Mouse (Mus musculus): ENCODE data around the gene Map7. TPM values are rescaled to one million over a fixed set of nuclear protein-coding genes. Genes with fewer than 3 reads are reported as not detected.

Map7 gene
- polyA plus RNA-seq, 1 experiment from 2014 or later = 12.3 TPM

DNA sequence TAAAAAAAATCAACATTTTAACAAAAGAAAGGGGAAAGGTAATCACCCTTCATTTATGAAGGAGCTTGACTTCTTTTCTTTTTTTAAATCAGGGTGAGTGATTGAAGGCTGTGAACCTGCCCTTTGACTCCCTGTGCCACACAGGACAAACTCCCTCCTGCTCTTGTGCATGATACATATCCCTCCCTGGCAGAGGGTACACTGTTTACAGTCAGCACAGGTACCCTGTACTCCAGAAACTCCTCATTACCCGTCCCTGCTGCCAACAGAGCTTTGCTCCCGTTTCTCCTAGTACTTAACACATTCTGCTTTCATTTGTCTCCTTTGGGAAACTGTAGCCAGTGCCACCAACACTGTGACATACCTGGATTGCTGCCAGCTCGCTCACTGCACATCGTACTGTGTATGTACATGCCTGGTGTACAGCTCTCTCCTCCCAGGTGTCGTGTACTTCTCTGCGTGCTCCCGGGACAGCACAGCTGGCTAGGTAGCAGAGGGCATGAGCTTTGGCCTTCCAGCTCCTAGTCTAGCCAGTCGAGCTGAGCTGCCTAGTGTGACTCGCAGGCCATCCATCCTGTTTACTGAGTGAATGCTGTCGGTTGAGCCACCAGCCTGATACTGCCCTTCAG, 72.3 kb downstream of the Map7 start:
- Histone ChIP-seq H3K4me1 (no peaks in the 10 kb centered on the region), H3K4me3 (no peak overlapping the region), H3K27ac (no peak overlapping the region), H3K9ac (no peak overlapping the region), H3K9me3 (replicated peaks) (no peaks in the 10 kb centered on the region), H3K36me3 (no peaks in the 10 kb centered on the region), H3K27me3 (no peaks in the 10 kb centered on the region), H3K4me2 (replicated peaks) (no peak overlapping the region)
- WGBS = 72% methylated on average over 10 of the region's 10 CpGs
- no peak for ATAC-seq (ENCODE audit: low FRiP score)

- Histone ChIP-seq H3K9ac (no peak overlapping the region), H3K4me1 (no peaks in the 10 kb centered on the region), H3K4me3 (no peak overlapping the region), H3K36me3 (no peaks in the 10 kb centered on the region), H3K4me2 (replicated peaks) (no peak overlapping the region), H3K9me3 (replicated peaks) (no peaks in the 10 kb centered on the region), H3K27me3 (no peaks in the 10 kb centered on the region), H3K27ac (no peak overlapping the region)
- WGBS = 79% methylated on average over 4 of the region's 4 CpGs
- no peak for ATAC-seq (ENCODE audit: low FRiP score)
These were observed 73.7 kb downstream of the Map7 start for GRCm38 (mm10) chr10:20222011-20222410.

DNA sequence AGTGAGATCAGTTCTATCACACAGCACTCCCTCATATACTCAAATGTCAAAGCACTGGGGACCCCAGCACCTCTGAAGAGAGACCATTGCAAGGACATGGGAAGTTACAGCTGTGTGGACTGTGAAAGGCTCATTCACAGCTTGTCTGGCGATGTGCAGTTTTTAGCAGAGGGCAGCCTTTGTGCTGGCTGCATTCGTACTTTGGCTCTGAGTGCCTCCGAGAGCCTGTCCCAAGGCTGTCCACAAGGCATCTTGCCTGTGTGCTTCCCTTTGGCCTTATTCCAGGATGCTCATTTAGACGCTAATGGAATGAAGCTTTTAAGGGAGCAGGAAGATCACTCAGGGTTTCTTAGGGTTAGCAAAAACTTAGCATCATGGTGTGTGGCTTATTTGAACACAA, 78.5 kb downstream of the Map7 start:
- no peaks in the 10 kb centered on the region for H3K9me3 ChIP-seq (replicated peaks)
- no peaks in the 10 kb centered on the region for H3K4me1 ChIP-seq
- 64% methylated on average over 4 of the region's 4 CpGs for WGBS
- no peak for ATAC-seq (ENCODE audit: low FRiP score)
- H3K9ac ChIP-seq = no peak overlapping the region
- no peak overlapping the region for H3K27ac ChIP-seq
- no peak overlapping the region for H3K4me2 ChIP-seq (replicated peaks)
- H3K27me3 ChIP-seq = no peaks in the 10 kb centered on the region
- H3K4me3 ChIP-seq = no peak overlapping the region
- no peaks in the 10 kb centered on the region for H3K36me3 ChIP-seq

GRCm38 (mm10) chr10:20230026-20230425, 81.8 kb downstream of the Map7 start:
- Histone ChIP-seq H3K36me3 (no peaks in the 10 kb centered on the region), H3K4me2 (replicated peaks) (no peak overlapping the region), H3K9ac (no peak overlapping the region), H3K9me3 (replicated peaks) (no peaks in the 10 kb centered on the region), H3K27me3 (no peaks in the 10 kb centered on the region), H3K27ac (no peak overlapping the region), H3K4me3 (no peak overlapping the region), H3K4me1 (no peaks in the 10 kb centered on the region)
- WGBS = 86% methylated on average over 5 of the region's 5 CpGs
- no peak for ATAC-seq (ENCODE audit: low FRiP score)

- no peaks in the 10 kb centered on the region for H3K9me3 ChIP-seq (replicated peaks)
- H3K4me3 ChIP-seq = no peak overlapping the region
- H3K4me1 ChIP-seq = no peaks in the 10 kb centered on the region
- H3K27me3 ChIP-seq = no peaks in the 10 kb centered on the region
- no peak overlapping the region for H3K4me2 ChIP-seq (replicated peaks)
- no peak for ATAC-seq (ENCODE audit: low FRiP score)
- no peaks in the 10 kb centered on the region for H3K36me3 ChIP-seq
- whole genome bisulfite sequencing = 88% methylated on average over 10 of the region's 10 CpGs
- no peak overlapping the region for H3K9ac ChIP-seq
- no peak overlapping the region for H3K27ac ChIP-seq
These were observed 85.2 kb downstream of the Map7 start for GRCm38 (mm10) chr10:20233451-20233850.

DNA sequence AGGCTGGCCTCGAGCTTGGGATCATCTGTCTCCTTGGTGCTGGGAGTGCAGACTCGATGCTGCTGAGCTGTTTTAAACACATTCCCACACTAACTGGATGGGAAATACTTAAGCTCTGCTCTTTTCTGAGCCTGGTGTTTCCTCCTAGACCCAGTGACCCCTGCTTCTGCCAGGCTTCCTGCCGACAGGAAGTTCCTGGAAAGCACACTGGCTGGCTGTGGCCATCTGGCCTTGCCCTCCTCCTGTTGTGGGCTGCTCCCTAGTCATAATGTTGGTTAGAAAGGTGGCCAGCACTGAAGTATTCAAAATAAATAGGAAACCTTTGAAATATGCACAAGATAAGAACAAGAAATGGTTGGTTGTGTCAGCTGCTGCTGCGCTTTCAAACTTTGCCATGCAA, 86.2 kb downstream of the Map7 start:
- Histone ChIP-seq H3K4me1 (no peaks in the 10 kb centered on the region), H3K4me2 (replicated peaks) (no peak overlapping the region), H3K27me3 (no peaks in the 10 kb centered on the region), H3K9ac (no peak overlapping the region), H3K27ac (no peak overlapping the region), H3K9me3 (replicated peaks) (no peaks in the 10 kb centered on the region), H3K4me3 (no peak overlapping the region), H3K36me3 (no peaks in the 10 kb centered on the region)
- ATAC-seq (ENCODE audit: low FRiP score) = no peak
- 67% methylated on average over 4 of the region's 4 CpGs for WGBS

DNA sequence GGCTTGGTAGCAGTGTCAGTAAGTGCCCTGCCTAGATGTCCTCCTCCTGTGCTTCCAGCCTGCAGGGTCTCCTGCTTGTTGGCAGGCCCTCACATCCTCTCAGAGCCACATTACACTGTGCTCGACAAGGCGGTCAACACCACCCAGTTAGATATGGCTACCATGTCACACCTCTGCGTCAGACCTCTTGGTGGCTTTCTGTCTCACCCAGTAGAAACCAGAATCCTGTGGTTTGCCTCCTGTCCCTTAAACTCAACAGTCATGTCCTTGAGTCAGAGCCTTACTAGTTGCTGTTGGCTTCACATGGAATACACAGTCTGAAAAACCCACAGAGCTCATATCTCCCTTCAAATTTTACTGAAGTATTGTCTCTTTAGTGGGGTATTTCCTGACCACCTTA, 87.4 kb downstream of the Map7 start:
- no peaks in the 10 kb centered on the region for H3K9me3 ChIP-seq (replicated peaks)
- ATAC-seq (ENCODE audit: low FRiP score) = no peak
- H3K4me2 ChIP-seq (replicated peaks) = no peak overlapping the region
- H3K27me3 ChIP-seq = no peaks in the 10 kb centered on the region
- no peak overlapping the region for H3K4me3 ChIP-seq
- no peak overlapping the region for H3K27ac ChIP-seq
- H3K9ac ChIP-seq = no peak overlapping the region
- 92% methylated on average over 3 of the region's 3 CpGs for WGBS
- H3K4me1 ChIP-seq = no peaks in the 10 kb centered on the region
- no peaks in the 10 kb centered on the region for H3K36me3 ChIP-seq

GRCm38 (mm10) chr10:20236241-20236640, 88.0 kb downstream of the Map7 start:
- Histone ChIP-seq H3K4me1 (no peaks in the 10 kb centered on the region), H3K27me3 (no peaks in the 10 kb centered on the region), H3K4me3 (no peak overlapping the region), H3K9me3 (replicated peaks) (no peaks in the 10 kb centered on the region), H3K36me3 (no peaks in the 10 kb centered on the region), H3K4me2 (replicated peaks) (no peak overlapping the region), H3K27ac (no peak overlapping the region), H3K9ac (no peak overlapping the region)
- no peak for ATAC-seq (ENCODE audit: low FRiP score)
- 88% methylated on average over 6 of the region's 6 CpGs for WGBS

- WGBS = 81% methylated on average over 5 of the region's 5 CpGs
These were observed 90.0 kb downstream of the Map7 start for GRCm38 (mm10) chr10:20238281-20238680.

GRCm38 (mm10) chr10:20240858-20241257, 92.6 kb downstream of the Map7 start:
- Histone ChIP-seq H3K9ac (no peak overlapping the region), H3K4me2 (replicated peaks) (no peak overlapping the region), H3K36me3 (no peaks in the 10 kb centered on the region), H3K4me3 (no peak overlapping the region), H3K9me3 (replicated peaks) (no peaks in the 10 kb centered on the region), H3K4me1 (no peaks in the 10 kb centered on the region), H3K27ac (no peak overlapping the region), H3K27me3 (no peaks in the 10 kb centered on the region)
- 94% methylated on average over 6 of the region's 6 CpGs for WGBS
- no peak for ATAC-seq (ENCODE audit: low FRiP score)

More at GRCm38 (mm10) chr10:20238281-20238680, 90.0 kb downstream of the Map7 start:
- H3K9me3 ChIP-seq (replicated peaks) = no peaks in the 10 kb centered on the region
- H3K36me3 ChIP-seq = no peaks in the 10 kb centered on the region
- no peak overlapping the region for H3K27ac ChIP-seq
- no peak overlapping the region for H3K9ac ChIP-seq
- no peak overlapping the region for H3K4me3 ChIP-seq
- H3K4me1 ChIP-seq = no peaks in the 10 kb centered on the region
- H3K4me2 ChIP-seq (replicated peaks) = no peak overlapping the region
- no peaks in the 10 kb centered on the region for H3K27me3 ChIP-seq
- ATAC-seq (ENCODE audit: low FRiP score) = no peak

GRCm38 (mm10) chr10:20243321-20243720, 95.0 kb downstream of the Map7 start:
- Histone ChIP-seq H3K27me3 (no peaks in the 10 kb centered on the region), H3K36me3 (no peaks in the 10 kb centered on the region), H3K4me3 (no peak overlapping the region), H3K27ac (no peak overlapping the region), H3K4me1 (no peaks in the 10 kb centered on the region), H3K9me3 (replicated peaks) (no peaks in the 10 kb centered on the region), H3K9ac (no peak overlapping the region), H3K4me2 (replicated peaks) (no peak overlapping the region)
- ATAC-seq (ENCODE audit: low FRiP score) = no peak
- WGBS = 83% methylated on average over 7 of the region's 7 CpGs

DNA sequence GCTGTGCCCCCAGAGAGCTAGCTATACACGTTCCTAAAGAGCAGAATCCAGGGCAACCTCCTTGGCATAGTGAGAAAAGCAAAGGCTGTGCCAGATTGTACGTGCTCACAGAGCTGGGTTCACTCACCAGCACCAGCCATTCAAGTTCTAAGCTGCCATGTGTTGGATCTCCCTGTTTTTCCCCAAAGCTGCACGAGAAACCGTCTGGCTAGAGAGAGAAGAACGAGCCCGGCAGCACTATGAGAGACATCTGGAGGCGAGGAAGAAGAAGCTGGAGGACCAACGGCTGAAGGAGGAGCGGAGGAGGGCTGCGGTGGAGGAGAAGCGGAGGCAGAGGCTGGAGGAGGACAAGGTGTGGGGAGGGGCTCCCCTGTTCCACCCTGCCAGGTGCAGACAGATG, 96.8 kb downstream of the Map7 start:
- no peak overlapping the region for H3K4me3 ChIP-seq
- H3K9ac ChIP-seq = no peak overlapping the region
- 88% methylated on average over 11 of the region's 11 CpGs for WGBS

GRCm38 (mm10) chr10:20249091-20249490, 100.8 kb downstream of the Map7 start:
- Histone ChIP-seq H3K4me3 (no peak overlapping the region), H3K9ac (no peak overlapping the region), H3K27ac (no peak overlapping the region), H3K4me1 (no peaks in the 10 kb centered on the region), H3K9me3 (replicated peaks) (no peaks in the 10 kb centered on the region), H3K27me3 (no peaks in the 10 kb centered on the region), H3K4me2 (replicated peaks) (no peak overlapping the region), H3K36me3 (no peaks in the 10 kb centered on the region)
- 95% methylated on average over 10 of the region's 10 CpGs for WGBS
- ATAC-seq (ENCODE audit: low FRiP score) = no peak

More for the DNA sequence above, 96.8 kb downstream of the Map7 start:
- no peak for ATAC-seq (ENCODE audit: low FRiP score)
- Histone ChIP-seq H3K4me1 (no peaks in the 10 kb centered on the region), H3K9me3 (replicated peaks) (no peaks in the 10 kb centered on the region), H3K36me3 (no peaks in the 10 kb centered on the region), H3K27ac (no peak overlapping the region), H3K27me3 (no peaks in the 10 kb centered on the region), H3K4me2 (replicated peaks) (no peak overlapping the region)

Data from hindbrain, embryonic 12.5 days (tissue).